Mouse (Mus musculus): ENCODE measurements around the gene Npc2. TPM values are rescaled to one million over a fixed set of nuclear protein-coding genes. Genes with fewer than 3 reads are reported as not detected.

Npc2 gene
- 572 and 1,005 TPM in 2 replicates for polyA plus RNA-seq (2012; rRNA removed)

GRCm38 (mm10) chr12:84772726-84773441 is at the start of gene Npc2, which contains the start of gene Isca2:
Gene Npc2, minus strand, starts transcription at chr12:84773152.
Gene Isca2, plus strand, starts transcription at chr12:84773251.
- TF ChIP-seq POLR2A (IDR thresholded peaks at IDR 0.05; ENCODE audit: borderline replicate concordance, extremely low read depth, low read depth, low read length) (peak; percentile 94), CTCF (IDR thresholded peaks at IDR 0.05; ENCODE audit: insufficient read depth, low read length) (no peak)
- DNase-seq, result peak; percentile 93
- H3K4me3 ChIP-seq (replicated peaks; ENCODE audit: extremely low read depth, low read depth, low read length), result peak within 1 kb of the TSS; percentile 92
- peaks cover 9% of the 10 kb centered on the region for H3K4me1 ChIP-seq (ENCODE audit: control insufficient read depth, insufficient read depth, low read length)
- WGBS, result under 1% methylated on average over 50 of the region's 50 CpGs

DNA sequence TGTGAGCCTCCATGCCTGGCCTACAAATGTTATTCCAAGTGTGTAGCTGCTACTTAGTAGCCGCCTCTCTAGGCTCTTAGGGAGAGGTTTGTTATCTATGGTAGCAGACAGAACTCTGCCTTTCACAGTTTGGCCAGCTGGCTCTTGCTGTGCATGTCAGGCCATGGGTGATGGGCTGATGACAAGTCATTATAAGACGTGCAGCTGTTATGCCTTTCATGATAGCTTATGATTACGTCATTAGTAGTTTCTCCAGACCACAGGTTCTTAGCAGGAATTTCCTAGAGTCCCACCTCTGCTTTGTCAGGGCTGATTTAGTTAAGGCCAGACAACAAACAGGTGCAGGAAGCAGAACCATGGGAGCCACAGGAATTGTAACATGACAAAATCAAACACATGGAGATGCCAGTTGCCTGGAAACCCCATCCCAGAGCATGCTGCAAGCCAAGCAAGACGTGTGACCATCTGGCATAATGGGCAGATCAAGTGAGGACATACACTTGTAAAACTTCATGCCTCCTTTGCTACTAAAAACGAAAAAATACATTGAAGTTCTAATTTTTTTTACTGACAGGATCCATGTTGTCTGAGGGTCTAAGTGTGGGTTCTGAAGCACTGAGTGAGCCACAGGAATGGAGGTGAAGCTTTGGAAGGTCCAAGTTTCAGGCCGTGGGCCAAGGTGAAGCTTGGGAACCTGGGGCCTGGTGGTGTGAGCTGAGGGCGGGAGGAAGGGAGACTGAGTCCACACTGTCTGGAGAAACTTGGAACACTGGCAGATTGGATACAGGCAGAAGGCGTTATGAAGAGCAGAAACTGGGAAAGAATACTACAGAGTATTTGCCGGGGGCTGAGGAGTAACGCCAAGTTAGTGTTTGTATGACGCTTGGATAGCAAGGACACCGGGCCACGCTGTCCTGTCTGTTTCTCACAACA is 46.5 kb upstream of the Npc2 start:
- 71% methylated on average over 13 of the region's 13 CpGs for WGBS
- Histone ChIP-seq H3K4me1 (ENCODE audit: control insufficient read depth, insufficient read depth, low read length) (no peaks in the 10 kb centered on the region), H3K4me3 (replicated peaks; ENCODE audit: extremely low read depth, low read depth, low read length) (no peak overlapping the region)
- no peak for DNase-seq
- no peak for TF ChIP-seq CTCF (IDR thresholded peaks at IDR 0.05; ENCODE audit: insufficient read depth, low read length)
- TF ChIP-seq POLR2A (IDR thresholded peaks at IDR 0.05; ENCODE audit: borderline replicate concordance, extremely low read depth, low read depth, low read length), result no peak

DNA sequence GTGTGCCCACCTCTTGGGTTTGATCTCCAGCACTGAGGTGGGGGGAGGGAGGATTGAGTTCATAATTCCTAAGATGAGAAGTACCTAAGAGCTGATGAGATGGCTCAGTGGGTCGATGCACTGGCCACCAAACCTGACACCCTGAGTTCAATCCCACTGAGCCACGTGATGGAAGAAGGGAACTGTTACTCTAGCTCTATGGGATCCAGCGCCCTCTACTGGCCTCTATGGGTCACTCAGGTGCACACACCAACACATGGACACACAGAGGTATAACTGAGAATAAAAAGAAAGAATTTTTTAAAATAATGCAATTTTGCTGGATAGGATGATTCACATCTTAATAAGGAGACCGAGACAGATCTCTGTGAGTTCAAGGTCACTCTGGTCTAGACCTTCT is 45.5 kb upstream of the Npc2 start:
- Histone ChIP-seq H3K4me3 (replicated peaks; ENCODE audit: extremely low read depth, low read depth, low read length) (no peak overlapping the region), H3K4me1 (ENCODE audit: control insufficient read depth, insufficient read depth, low read length) (no peaks in the 10 kb centered on the region)
- 64% methylated on average over 4 of the region's 4 CpGs for WGBS
- TF ChIP-seq CTCF (IDR thresholded peaks at IDR 0.05; ENCODE audit: insufficient read depth, low read length) (no peak), POLR2A (IDR thresholded peaks at IDR 0.05; ENCODE audit: borderline replicate concordance, extremely low read depth, low read depth, low read length) (no peak)
- no peak for DNase-seq

- DNase-seq, result no peak
- 63% methylated on average over 3 of the region's 3 CpGs for WGBS
- Histone ChIP-seq H3K4me1 (ENCODE audit: control insufficient read depth, insufficient read depth, low read length) (no peaks in the 10 kb centered on the region; the same call in 1 of the 2 replicates), H3K4me3 (replicated peaks; ENCODE audit: extremely low read depth, low read depth, low read length) (no peak overlapping the region)
- no peak for TF ChIP-seq POLR2A (IDR thresholded peaks at IDR 0.05; ENCODE audit: borderline replicate concordance, extremely low read depth, low read depth, low read length)
- no peak for TF ChIP-seq CTCF (IDR thresholded peaks at IDR 0.05; ENCODE audit: insufficient read depth, low read length)
Observed at GRCm38 (mm10) chr12:84814663-84815325, 41.8 kb upstream of the Npc2 start.

DNA sequence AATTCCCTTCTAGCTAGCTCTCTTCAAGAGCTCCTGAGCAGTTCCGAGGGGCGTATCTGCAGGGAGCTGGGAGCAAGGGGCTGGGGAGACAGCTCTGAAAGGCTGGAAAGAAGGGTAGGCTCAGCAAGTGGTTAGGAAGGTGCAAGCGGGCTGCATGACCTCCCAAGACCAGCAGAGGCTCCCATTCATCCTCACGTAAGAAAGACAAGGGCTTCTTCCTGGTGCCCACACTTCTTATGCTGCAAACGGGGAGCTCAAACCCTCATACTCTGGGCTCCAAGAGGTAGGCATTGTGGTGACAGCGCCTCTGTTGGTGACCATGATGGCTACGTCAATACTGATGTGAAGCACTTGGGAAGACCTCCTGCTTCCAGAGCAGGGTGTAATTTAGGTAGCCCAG is 40.8 kb upstream of the Npc2 start:
- no peaks in the 10 kb centered on the region; the same call in 1 of the 2 replicates for H3K4me1 ChIP-seq (ENCODE audit: control insufficient read depth, insufficient read depth, low read length)
- no peak overlapping the region for H3K4me3 ChIP-seq (replicated peaks; ENCODE audit: extremely low read depth, low read depth, low read length)
- WGBS, result 50% methylated on average over 7 of the region's 7 CpGs
- no peak for DNase-seq
- TF ChIP-seq CTCF (IDR thresholded peaks at IDR 0.05; ENCODE audit: insufficient read depth, low read length), result peak; percentile 57; the same call in 1 of the 2 replicates
- no peak for TF ChIP-seq POLR2A (IDR thresholded peaks at IDR 0.05; ENCODE audit: borderline replicate concordance, extremely low read depth, low read depth, low read length)

DNA sequence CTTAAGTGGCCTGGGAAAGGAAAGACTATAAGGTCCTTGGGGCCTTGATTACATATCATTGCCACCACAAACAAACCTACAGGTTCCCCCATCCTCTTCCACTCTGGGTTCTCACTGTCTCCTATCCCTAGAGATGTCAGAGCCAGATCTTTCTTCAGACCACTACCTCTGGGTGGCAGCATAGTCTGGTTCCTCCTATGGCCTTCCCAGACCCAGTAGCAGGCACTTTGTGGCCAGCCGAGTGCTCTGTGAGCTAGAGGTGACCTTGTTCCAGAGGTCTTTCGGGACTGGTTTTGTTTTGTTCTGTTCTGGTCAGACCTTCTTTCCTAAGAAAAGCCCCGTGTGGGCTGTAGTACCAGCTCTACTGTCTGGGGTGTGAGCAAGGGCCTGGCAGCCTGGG is 39.1 kb upstream of the Npc2 start:
- no peak for DNase-seq
- 58% methylated on average over 3 of the region's 3 CpGs for WGBS

GRCm38 (mm10) chr12:84811510-84811909 is 38.6 kb upstream of the Npc2 start:
- TF ChIP-seq CTCF (IDR thresholded peaks at IDR 0.05; ENCODE audit: insufficient read depth, low read length) (no peak), POLR2A (IDR thresholded peaks at IDR 0.05; ENCODE audit: borderline replicate concordance, extremely low read depth, low read depth, low read length) (no peak)
- DNase-seq, result no peak
- H3K4me1 ChIP-seq (ENCODE audit: control insufficient read depth, insufficient read depth, low read length), result no peaks in the 10 kb centered on the region; the same call in 1 of the 2 replicates
- H3K4me3 ChIP-seq (replicated peaks; ENCODE audit: extremely low read depth, low read depth, low read length), result no peak overlapping the region
- 43% methylated on average over 4 of the region's 4 CpGs for WGBS

More for the DNA sequence above, 39.1 kb upstream of the Npc2 start:
- Histone ChIP-seq H3K4me3 (replicated peaks; ENCODE audit: extremely low read depth, low read depth, low read length) (no peak overlapping the region), H3K4me1 (ENCODE audit: control insufficient read depth, insufficient read depth, low read length) (no peaks in the 10 kb centered on the region; the same call in 1 of the 2 replicates)
- TF ChIP-seq POLR2A (IDR thresholded peaks at IDR 0.05; ENCODE audit: borderline replicate concordance, extremely low read depth, low read depth, low read length) (no peak), CTCF (IDR thresholded peaks at IDR 0.05; ENCODE audit: insufficient read depth, low read length) (peak; percentile 38; the same call in 1 of the 2 replicates)

DNA sequence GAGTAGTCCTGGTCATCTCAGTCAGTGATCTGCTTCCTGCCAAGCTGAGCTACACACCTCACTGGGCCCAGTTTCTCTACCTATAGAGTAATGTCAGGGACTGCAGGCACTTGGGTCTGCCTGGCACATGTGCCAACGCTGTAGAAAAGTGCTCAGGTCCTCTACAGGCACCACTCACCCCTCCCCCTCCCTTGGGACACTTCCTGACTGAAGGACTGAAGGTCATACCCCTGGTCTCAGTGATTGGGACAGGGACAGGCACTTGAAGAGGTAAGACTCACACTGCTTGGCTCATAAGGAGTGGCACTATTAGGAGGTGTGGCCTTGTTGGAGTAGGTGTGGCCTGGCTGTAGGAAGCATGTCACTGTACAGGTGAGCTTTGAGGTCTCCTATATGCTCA is 37.9 kb upstream of the Npc2 start:
- Histone ChIP-seq H3K4me3 (replicated peaks; ENCODE audit: extremely low read depth, low read depth, low read length) (no peak overlapping the region), H3K4me1 (ENCODE audit: control insufficient read depth, insufficient read depth, low read length) (no peaks in the 10 kb centered on the region; the same call in 1 of the 2 replicates)
- no peak for DNase-seq
- 50% methylated on average over 1 of the region's 1 CpGs for WGBS
- TF ChIP-seq CTCF (IDR thresholded peaks at IDR 0.05; ENCODE audit: insufficient read depth, low read length) (no peak), POLR2A (IDR thresholded peaks at IDR 0.05; ENCODE audit: borderline replicate concordance, extremely low read depth, low read depth, low read length) (no peak)

- Histone ChIP-seq H3K4me1 (ENCODE audit: control insufficient read depth, insufficient read depth, low read length) (no peaks in the 10 kb centered on the region; the same call in 1 of the 2 replicates), H3K4me3 (replicated peaks; ENCODE audit: extremely low read depth, low read depth, low read length) (no peak overlapping the region)
- no peak for DNase-seq
- TF ChIP-seq CTCF (IDR thresholded peaks at IDR 0.05; ENCODE audit: insufficient read depth, low read length), result no peak
- no peak for TF ChIP-seq POLR2A (IDR thresholded peaks at IDR 0.05; ENCODE audit: borderline replicate concordance, extremely low read depth, low read depth, low read length)
- 74% methylated on average over 6 of the region's 6 CpGs for WGBS
Observed at GRCm38 (mm10) chr12:84809033-84809432, 36.1 kb upstream of the Npc2 start.

Data from lung, adult 2 months (tissue).